Mouse (Mus musculus) ES-Bruce4 (cell line): Measurements from ENCODE around the gene H1foo.

Experiments used
- CTCF ChIP-seq: IDR thresholded peaks from one replicate; pipeline ENCODE4 v1.8.1; 2011; ENCODE audit warnings: low read depth, low read length
- POLR2A ChIP-seq: IDR thresholded peaks from one replicate; pipeline ENCODE4 v1.8.1; 2011; ENCODE audit warnings: low read length; ENCODE audit not compliant: insufficient read depth

GRCm38 (mm10) chr6:115954506-115955074, 9.9 kb downstream of the H1foo start:
- TF ChIP-seq CTCF (no peak), POLR2A (no peak)
